Comparison of ENCODE assay signal across 8 mouse cellular contexts in genomic region chr9:40617036-40617675, GRCm38 (mm10). TPM values are rescaled to one million over a fixed set of nuclear protein-coding genes. Genes with fewer than 3 reads are reported as not detected.
A peak's percentile ranks its signal among the peaks of the same experiment; 100 is the strongest.
DNase-seq lines count a peak whose midpoint lies in the region; ATAC-seq lines count a peak whose summit lies in the region.
"Had no signal": no experiment of that assay in that cellular context is flagged by ENCODE, and none has a peak within 500 bp of the region (broad histone marks: within the 10 kb centered on the region; RNA-seq: fewer than 3 reads in every experiment).

No protein-coding gene starts in this region.

- peak; percentile 55 for ATAC-seq in forebrain, embryonic 15.5 days (replicated peaks)
- ATAC-seq in liver, embryonic 16.5 days (ENCODE audit: low read depth): no peak

- peak overlapping the region; percentile 60 for H3K4me2 ChIP-seq in forebrain, embryonic 15.5 days (replicated peaks)
- H3K4me2 ChIP-seq in liver, embryonic 16.5 days (ENCODE audit: low read depth, low read length): peak overlapping the region; percentile 42

- H3K27me3 ChIP-seq in forebrain, embryonic 15.5 days: no peaks in the 10 kb centered on the region
- peaks cover 8% of the 10 kb centered on the region for H3K27me3 ChIP-seq in liver, embryonic 16.5 days (ENCODE audit: control insufficient read depth, insufficient read depth, low read depth, low read length)

- peak; percentile 37 for DNase-seq in right cerebral cortex, adult 18-20 months
- no peak for DNase-seq in right cerebral cortex, postnatal 25 days
- DNase-seq in urinary bladder, adult 18-20 months (ENCODE audit: low spot score in 2 of 2): no peak
- DNase-seq in gastrocnemius, adult 8-10 months (ENCODE audit: low spot score in 2 of 2): no peak
- no peak for DNase-seq in ovary, adult 18-20 months (ENCODE audit: low spot score)

- peaks cover 35% of the 10 kb centered on the region for H3K4me1 ChIP-seq in forebrain, embryonic 15.5 days
- H3K4me1 ChIP-seq in liver, embryonic 16.5 days (ENCODE audit: control insufficient read depth, low read depth, low read length): peaks cover 6% of the 10 kb centered on the region

- no peaks in the 10 kb centered on the region for H3K36me3 ChIP-seq in forebrain, embryonic 15.5 days
- H3K36me3 ChIP-seq in liver, embryonic 16.5 days (ENCODE audit: control insufficient read depth, insufficient read depth): no peaks in the 10 kb centered on the region

- no peaks in the 10 kb centered on the region for H3K9me3 ChIP-seq in forebrain, embryonic 15.5 days
- H3K9me3 ChIP-seq in liver, embryonic 16.5 days (replicated peaks; ENCODE audit: control insufficient read depth, low read length): no peaks in the 10 kb centered on the region

- WGBS in forebrain, embryonic 15.5 days: under 1% methylated on average over 20 of the region's 20 CpGs
- WGBS in liver, embryonic 16.5 days (ENCODE audit: insufficient replicate concordance): 1% methylated on average over 20 of the region's 20 CpGs

- peak overlapping the region; percentile 68 for H3K27ac ChIP-seq in forebrain, embryonic 15.5 days (replicated peaks)
- no peak overlapping the region for H3K27ac ChIP-seq in liver, embryonic 16.5 days (ENCODE audit: low read length)

- peak overlapping the region; percentile 49 for H3K9ac ChIP-seq in forebrain, embryonic 15.5 days (replicated peaks)
- no peak overlapping the region for H3K9ac ChIP-seq in liver, embryonic 16.5 days (ENCODE audit: low read depth, low read length)

- peak overlapping the region; percentile 37 for H3K4me3 ChIP-seq in forebrain, embryonic 15.5 days
- no peak overlapping the region for H3K4me3 ChIP-seq in liver, embryonic 16.5 days (ENCODE audit: low read depth, low read length)

RNA-seq across cellular contexts. Expression of gene Gm21915, which starts 53.3 kb away (rescaled TPM):
- not detected in 2 replicates for polyA plus RNA-seq in forebrain, embryonic 15.5 days (2015; fragmentation: Nextera tagmentation; extraction: Ambion mirVana)
- not detected in 2 replicates for polyA plus RNA-seq in liver, embryonic 16.5 days (2015; fragmentation: Nextera tagmentation; extraction: Ambion mirVana)
- total RNA-seq in gastrocnemius, adult 8-10 months (2022): not detected
- total RNA-seq: liver, adult 2 months had no signal
- polyA plus RNA-seq: liver, adult 2 months had no signal
